Mouse (Mus musculus) cerebellum, adult 2 months (tissue): Measurements from ENCODE around the gene Cmtm7.

Experiments used
- CTCF ChIP-seq: fragments of 200-500 bp; IDR thresholded peaks from 2 replicates; pipeline ENCODE4 v1.5.1; 2011; ENCODE audit warnings: low read depth, mild to moderate bottlenecking, control low read depth, low read length, moderate library complexity, borderline replicate concordance; ENCODE audit not compliant: insufficient read depth
- POLR2A ChIP-seq: fragments of 200-500 bp; IDR thresholded peaks from 2 replicates; pipeline ENCODE4 v1.6.1; 2011; ENCODE audit warnings: low read length, control low read depth, borderline replicate concordance; ENCODE audit not compliant: insufficient read depth

DNA sequence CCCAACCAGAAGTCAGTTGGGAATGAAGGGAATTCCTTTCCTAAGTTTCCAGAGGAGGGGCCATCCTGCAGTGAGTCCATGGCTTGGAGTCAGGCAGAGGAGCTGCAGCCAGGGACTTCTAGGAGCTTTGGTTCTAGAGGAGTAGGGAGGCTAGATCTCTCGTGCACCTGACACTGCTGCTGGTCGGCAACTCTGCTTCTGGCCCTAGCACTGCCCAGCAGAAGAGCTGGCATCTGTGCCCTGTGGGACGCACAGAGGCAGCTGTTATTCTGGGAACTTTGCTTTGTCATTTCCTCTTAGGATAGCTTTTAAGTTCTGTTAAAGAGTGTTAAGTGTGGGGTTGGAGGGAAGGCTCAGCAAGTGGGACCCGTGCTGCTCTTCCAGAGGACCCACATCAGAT is 36.0 kb downstream of the Cmtm7 start:
- TF ChIP-seq CTCF (no peak), POLR2A (no peak)
